Mouse (Mus musculus): Measurements from ENCODE around the gene Tapbp.
"Not testable (repeated sequence)": the region's sequence is repeated elsewhere in the genome, so short reads cannot be mapped to it uniquely, and the experiment has no call there.

The Tapbp gene

DNA sequence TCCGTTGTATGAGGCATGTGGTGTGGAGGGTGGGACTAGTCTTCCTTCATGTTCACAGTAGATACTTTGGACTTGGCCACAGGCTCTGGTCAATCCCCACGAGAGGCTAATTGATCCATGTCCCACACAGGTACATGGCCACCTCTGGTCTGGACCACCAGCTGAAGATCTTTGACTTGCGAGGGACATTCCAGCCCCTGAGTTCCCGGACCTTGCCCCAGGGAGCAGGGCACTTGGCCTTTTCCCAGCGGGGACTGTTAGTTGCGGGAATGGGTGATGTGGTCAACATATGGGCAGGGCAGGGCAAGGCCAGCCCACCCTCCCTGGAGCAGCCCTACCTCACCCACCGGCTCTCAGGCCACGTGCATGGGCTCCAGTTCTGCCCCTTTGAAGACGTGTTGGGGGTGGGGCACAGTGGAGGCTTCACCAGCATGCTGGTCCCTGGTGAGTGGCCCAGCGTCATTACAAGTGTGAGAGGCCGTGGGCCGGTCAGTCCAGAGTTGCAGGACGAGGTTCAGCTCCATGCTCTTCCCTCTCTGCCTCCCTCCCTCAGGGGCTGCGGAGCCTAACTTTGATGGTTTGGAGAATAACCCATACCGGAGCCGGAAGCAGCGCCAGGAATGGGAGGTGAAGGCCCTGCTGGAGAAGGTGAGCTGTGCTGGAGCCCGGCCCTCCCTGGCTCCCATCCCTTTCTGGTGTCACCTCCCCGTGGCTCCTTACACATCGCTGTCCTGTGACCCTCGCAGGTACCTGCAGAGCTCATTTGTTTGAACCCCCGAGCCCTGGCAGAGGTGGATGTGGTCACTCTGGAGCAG is 32.6 kb downstream of the Tapbp start:
- DNase-seq: no peak

DNA sequence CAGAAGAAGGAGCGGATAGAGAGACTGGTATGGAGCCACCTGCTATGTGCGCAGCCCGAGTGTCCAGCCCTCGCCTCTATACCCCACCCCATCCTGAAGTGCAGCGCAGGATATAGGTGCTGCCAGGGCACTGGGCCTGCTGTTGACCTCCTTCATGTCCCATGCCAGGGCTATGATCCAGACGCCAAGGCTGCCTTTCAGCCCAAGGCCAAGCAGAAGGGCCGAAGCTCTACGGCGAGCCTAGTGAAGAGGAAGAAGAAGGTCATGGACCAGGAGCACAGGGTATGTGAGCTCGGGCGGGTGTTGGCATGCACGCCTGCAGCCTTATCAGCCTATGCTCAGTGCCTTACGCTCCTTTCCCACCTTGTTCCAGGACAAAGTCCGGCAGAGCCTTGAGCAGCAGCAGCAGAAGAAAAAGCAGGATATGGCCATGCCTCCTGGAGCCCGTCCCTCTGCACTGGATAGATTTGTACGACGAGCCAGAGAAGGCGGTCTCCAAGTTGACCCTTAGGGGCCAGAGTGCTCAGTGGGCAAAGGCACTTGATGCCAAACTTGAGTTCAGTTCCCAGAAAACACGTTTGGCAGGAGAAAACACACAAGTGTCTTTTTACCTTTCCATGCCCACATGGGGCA is 33.3 kb downstream of the Tapbp start:
- DNase-seq: no peak

DNA sequence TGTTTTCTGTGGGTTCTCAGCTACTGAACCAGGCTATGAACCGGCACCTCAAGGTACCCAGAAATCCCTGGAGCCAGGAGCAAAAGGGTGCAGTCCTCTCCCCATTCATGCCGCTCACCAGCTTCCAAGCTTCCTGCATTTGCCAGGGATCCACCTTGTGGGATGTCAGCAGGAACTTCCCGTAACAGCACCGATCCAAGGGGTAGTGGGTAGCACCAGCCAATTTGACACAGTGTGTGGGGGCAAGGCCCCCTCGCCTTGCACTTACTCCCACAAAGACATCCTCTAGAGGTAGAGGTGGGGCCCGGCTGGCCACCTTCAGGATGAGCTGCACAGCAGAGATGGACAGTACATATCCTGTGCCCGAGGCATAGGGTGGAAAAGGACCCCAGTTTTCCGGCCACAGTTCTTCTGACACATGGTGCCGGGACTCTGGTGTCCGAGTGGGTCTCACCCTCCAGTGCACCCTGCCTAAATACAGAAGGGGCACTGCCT is 34.5 kb downstream of the Tapbp start:
- no peak for DNase-seq

DNA sequence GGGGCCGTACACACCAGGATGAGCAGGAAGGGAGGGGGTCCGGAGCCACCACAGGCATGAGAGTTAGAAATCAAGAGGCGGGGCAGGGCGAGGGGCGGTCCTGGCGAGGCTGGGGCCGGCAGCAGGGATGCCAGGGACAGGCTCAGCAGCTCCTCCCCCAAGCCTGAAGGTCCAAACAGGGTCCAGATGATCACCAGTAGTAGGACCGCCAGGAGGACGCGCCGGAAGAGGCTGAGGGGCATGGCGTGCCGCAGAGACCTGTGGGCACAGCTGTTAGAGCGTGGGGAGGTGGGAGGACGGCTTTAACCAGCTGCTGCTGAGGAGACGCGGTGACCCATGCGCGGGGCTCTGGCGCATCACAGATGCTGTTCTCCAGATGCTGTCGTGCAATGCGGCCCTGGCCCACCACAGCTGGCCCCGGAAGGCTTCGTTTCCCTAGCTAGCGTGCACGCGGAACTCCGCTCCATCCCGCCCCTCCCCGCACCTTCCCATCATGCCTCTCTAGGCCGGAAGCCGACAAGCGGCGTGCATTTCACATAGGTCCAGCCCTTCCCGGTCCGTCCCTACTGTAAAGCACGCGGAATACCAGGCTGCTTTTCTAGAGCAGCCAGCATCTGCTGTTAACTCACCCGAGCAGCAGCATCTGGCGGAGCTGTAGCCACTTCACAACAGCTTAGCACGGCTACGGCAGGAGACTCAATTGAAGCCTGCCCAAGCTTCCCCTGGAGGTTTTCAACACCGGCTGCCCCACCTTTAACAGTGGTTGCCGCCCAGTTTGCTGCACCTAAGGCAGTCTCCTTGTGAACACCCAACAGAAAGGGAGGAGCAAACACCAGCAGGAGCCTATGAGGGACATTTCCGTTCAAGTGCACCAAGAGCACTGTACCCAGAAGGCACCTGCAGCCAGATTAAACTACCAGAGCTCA is 35.6 kb downstream of the Tapbp start, which contains the start of gene B3galt4:
Gene B3galt4 (minus strand): TSS at position 468 of the 926 bp plus-strand sequence.
- DNase-seq: peak; percentile 65 to 67

DNA sequence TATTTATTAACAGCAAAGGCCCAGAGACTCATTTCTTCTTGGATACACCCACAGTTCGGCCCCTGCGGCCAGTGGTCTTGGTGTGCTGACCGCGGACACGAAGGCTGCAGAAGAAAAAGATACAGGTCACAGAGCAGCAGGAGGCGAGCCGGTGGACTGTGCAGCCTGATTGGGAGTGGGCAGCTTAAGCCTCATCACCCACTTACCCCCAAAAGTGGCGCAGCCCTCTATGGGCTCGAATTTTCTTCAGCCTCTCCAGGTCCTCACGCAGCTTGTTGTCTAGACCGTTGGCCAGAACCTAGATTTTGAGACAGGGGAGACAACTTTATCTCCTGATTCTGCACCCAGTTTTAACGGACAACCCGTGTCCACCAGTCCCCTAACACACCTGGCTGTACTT is 36.3 kb downstream of the Tapbp start:
- DNase-seq: not testable (repeated sequence)

DNA sequence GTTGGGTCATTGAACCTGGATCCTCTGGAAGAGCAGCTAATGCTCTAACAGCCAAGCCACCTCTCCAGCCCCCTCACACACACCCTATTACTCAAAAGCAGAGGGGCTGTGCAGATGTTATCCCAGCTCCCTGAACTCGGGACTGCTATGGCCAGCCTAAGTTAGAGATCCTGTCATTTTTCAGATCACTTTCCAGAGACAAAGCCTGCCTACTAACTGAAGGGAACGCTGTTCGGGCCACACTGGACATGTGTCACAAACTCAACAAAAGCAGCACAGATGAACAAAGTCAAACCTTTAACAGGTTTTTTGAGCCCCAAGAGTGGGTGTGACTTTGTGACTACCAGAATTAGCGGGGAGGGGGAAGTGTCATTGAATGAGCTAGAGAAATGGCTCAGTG is 37.2 kb downstream of the Tapbp start:
- no peak for DNase-seq

DNA sequence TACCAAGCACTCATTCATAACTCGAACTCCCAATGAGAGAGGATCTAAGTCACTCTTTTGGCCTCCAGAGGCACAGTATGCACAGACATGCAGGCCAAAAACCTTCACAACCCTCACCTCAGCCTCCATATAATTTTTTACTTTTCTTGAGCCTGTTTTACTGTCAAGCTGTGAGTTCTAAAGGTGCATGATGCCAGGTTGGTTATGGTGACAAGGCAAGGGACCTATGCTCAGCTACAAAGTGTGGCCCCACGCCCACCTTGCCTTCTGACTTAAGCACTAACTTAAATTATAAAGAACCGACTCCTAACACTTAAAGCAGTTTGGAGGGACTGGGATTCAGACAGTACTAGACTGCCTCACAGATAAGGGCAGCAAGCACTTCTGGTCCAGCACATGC is 37.6 kb downstream of the Tapbp start:
- no peak for DNase-seq

DNA sequence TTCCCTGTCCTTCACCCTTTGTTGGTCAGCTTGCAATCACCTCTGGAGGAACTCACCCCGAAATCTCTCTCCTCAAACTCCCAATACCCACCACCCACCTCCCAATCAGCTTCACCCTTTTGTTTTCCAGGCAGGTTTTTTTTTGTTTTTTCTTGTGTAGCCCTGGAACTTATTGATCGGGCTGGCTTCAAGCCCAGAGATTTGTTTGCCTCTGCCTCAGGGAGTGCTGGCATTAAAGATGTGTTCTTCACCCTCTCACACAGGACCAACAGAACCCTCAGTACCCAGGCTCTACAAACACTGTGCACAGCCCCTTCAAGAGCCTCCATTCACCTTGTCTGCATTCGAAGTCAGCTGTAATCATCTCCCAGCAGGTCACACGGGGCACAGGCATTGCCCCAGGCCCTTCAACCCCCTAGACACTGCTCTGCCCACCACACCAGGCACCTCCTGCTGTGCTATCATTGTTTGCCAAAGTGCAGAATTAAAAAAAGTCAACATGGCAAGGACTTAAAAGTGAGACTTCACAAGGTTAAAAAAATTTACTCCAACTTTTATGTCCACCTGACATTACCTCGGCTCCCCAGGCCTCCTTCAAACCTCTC is 38.4 kb downstream of the Tapbp start:
- DNase-seq: no peak

DNA sequence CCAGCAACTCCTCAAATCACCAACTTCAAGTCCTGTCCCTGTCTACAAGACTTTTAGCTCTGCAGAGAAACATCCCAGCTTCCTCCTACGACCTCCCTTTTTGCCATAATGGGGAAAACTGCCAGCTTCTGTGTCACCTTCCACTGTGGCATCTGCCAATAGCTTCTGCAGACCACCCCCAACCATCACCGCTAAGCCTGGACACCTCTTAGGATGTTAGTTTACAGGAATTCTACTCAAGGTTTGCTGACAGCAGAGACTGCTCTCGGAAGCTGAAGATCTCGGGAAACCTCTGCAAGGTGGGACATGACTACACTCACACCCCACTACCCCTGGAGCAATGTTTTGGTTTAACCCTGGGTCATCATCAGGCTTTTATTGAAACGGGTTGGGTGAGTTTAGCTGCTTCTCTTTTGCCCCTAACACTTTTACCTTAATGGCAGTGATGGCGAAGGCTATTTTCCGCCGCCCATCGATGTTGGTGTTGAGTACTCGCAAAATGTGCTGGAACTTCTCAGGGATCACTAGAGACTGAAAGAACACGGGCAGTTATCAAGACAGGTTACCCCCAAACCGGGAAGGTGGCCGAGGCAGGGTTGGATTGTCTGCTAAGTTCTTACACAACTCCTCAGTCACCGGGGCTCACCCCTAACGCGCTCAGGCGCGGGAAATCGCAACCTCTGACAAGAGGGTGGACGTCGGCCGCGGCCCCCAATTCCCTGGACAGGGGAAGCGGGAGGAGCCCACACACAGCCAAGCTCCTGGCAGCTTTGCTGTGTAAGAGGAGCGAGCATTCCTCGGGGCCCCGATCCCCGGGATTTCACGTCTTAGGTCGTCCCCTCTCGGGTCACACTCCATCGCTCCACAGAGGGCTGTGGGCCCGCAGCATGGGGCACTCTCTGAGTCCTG is 39.2 kb downstream of the Tapbp start:
- DNase-seq: peak; percentile 42

DNA sequence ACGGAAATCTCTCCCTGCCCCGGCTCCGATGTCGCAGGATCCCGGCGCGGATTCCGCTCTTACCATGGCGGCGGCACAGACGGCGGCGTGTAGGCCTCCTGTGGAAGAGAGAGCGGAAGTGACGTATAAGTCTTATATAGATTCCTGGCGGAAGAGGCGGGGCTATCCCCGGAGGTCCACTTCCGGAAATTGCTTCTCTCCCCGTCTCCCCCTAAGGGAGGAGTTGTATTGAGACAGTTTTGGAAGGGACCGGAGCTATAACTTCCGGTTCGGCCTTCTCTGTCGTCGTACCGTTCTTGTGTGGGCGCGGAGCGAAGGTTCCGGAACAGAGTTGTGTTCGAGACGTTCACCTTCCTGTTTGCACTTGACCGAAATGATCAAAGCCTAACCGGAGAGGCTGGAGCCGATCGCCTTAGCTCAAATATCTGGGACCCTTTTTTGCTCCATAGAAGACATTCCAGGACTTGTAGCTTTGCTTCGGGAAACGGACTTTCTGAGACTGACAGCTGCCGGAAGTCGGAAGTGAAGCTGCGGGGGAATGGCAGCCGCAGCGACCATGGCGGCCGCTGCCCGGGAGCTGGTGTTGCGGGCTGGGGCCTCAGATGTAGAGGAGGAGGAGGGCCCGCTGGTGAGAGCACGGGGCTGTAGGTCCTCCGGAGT is 40.0 kb downstream of the Tapbp start, which contains the start of the genes Vps52 and Rps18:
Gene Vps52 (plus strand): TSS at position 258 of the 660 bp plus-strand sequence.
Gene Rps18 (minus strand): TSS at position 447 of the 660 bp plus-strand sequence.
- DNase-seq: peak; percentile 98 to 99

DNA sequence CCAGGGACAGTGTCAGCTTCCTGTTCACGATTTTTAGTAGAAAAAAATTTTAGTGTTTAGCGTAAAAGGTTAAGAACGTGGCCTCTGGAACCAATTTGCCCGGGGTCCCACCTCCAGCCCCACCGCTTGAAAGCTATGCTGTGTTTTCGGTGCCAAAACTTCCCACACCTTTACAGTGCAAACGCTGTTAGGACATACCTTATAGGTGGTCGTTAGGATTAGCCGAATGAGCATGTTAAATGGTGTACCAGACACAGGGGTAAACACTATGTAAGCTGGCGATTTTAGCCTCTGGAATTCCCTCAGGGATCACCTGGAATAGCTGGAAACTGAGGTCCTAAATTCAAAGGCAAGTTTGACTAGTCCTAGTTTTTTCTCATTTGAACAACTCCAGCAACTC is 40.6 kb downstream of the Tapbp start:
- DNase-seq: no peak

DNA sequence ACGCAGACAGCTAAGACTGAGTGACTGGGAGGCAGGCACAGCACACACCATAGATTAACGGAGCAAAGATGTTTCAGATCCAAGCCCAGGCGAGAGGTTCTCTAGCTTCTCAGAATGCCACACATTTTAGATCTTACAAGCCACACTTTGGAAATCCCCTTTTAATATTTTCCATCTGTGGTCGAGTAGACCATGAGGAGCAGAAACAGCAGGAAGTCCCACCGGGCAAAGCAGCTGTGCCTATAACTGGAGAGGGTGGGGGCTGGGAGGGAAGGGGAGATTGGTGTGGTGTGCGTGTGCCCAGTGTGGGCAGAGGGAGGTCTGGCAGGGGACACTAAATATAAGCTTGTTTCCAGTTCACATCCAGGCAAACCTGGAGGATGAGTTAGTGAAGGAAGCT is 41.8 kb downstream of the Tapbp start:
- no peak for DNase-seq

DNA sequence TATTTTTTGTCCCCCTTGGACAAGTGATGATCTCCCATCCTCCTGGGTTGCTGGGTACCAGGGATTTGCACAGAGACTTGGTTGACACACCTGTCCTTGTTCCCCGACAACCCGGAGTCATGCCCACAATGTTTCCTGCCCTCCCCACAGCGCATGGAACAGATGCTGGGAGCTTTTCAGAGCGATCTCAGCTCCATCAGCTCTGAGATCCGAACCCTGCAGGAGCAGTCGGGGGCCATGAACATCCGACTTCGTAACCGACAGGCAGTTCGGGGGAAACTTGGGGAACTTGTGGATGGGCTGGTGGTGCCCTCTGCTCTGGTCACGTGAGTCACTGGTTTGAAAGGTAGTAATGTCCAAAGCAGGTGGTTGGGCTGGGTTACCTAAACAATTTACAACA is 42.8 kb downstream of the Tapbp start:
- no peak for DNase-seq

DNA sequence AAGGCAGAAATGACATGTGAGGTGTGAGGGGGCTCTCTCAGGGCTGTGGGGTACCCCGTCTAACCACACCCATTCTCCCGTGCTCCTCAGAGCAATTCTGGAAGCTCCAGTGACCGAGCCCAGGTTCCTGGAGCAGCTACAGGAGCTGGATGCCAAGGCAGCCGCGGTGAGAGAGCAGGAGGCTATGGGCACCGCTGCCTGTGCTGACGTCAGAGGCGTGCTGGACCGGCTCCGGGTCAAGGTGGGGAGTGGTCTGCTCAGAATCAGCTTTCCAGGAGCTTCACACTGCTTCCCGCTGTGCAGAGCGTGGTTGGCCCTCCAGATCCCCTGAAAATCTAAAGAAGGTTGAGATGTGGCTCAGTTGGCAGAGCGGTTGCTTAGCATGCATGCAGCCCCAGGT is 43.4 kb downstream of the Tapbp start:
- DNase-seq: no peak

DNA sequence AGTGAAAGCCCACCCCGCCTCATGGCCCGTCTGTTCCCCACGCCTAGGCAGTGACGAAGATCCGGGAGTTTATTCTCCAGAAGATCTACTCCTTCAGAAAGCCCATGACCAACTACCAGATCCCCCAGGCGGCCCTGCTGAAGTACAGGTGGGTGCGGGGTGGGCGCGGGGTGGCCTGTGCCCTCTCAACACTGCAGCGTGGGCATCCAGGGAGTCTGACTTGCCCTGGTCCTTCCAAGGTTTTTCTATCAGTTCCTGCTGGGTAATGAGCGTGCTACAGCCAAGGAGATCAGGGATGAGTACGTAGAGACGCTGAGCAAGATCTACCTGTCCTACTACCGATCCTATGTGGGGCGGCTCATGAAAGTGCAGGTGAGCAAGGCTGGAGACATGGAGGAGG is 44.2 kb downstream of the Tapbp start:
- no peak for DNase-seq

DNA sequence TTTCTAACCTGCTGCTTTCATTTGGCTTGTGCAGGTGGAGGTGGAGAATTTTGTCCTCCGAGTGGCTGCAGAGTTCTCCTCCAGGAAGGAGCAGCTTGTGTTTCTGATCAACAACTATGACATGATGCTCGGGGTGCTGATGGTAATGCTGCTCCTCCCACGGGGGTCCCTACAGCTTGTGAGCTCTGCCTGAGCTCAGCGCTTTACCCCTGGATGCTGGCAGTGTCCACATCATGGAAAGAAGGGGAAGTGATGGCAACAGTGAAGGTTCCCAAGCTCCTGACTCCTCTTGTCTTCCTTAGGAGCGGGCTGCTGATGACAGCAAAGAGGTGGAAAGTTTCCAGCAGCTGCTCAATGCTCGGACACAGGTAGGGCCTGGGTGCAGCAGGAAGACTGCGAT is 47.2 kb downstream of the Tapbp start:
- DNase-seq: no peak

DNA sequence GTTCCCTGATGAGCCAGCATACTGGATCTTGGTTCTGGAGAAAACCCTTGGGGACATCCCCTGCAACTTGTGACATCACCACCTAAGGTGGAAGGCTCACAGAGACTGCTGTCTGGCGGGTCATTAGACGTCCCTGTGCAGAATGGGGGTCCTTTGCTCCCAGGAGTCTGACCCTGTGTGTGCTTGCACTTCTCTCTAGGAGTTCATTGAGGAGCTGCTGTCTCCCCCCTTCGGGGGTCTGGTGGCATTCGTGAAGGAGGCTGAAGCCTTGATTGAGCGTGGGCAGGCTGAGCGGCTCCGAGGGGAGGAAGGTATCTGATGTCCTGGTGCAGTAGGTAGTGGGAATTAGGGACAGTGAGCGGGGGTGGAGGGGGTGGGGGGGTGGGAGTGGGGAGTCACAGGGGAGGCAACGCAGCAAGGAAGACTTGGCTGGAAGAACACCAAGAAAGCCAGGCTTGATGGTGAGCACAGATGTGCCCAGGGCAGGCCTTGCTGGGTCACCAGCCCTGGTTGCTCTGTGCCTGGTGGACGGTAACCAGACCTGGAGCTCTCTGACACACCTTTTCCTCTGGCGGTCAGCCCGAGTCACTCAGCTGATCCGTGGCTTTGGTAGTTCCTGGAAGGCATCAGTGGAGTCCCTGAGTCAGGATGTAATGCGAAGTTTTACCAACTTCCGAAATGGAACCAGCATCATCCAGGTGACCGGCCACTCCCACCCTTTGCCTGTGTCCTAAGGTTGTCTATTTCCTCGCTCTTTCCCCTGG is 49.6 kb downstream of the Tapbp start:
- no peak for DNase-seq

DNA sequence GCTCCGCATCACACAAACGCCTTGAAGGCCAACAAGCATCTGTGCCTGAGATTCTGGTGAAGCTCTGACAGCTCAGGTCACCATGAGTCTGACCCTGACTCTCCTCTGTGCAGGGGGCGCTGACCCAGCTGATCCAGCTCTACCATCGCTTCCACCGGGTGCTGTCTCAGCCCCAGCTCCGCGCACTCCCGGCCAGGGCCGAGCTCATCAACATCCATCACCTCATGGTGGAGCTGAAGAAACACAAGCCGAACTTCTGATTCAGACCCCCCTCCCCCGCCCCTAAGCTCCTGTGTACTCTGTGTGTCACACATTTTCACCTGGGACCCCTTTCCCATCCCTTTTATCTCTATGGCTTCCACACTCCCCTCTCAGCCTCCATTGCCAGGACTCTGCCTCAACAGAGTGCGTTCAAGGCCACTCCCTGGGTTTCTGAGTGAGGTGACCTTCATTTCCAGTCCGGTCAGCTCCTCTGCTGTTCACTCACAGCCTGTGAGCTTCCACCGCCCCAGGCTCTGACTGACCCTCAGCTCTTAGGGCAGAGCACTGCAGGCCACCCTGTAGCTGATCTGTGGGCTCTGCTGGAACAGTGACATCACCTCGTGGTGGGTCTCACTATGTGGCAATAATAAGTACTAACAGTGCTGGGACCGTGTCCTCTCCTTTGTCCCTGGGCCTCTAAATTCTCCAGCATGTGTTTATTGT is 50.3 kb downstream of the Tapbp start:
- DNase-seq: no peak

DNA sequence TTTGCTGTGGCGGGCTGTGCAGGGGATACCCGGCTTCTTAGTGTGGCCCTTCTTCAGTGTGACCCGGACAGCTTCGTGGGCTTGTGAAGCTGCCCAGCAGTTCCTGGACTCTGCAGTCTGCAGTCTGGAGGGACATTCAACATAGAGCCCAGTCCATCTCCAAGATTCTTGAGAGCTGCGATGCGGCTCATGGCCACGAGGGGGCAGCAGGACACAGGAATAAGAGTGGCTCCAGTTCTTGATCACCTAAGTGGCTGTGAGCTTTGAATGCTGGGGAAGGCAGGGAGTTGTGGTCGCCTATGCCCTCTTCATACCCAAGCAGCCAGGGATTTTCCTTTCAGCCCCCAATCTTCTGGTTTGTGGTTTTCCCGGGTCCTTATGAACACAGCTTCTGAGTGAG is 52.8 kb downstream of the Tapbp start:
- peak; percentile 69 to 89 for DNase-seq
